Mouse (Mus musculus): ENCODE results near the gene Olfr776. TPM values are rescaled to one million over a fixed set of nuclear protein-coding genes. Genes with fewer than 3 reads are reported as not detected.

Gene Olfr776
- polyA plus RNA-seq, 1 experiment from 2014 or later, result not detected

Other genes starting within 250 kb of the Olfr776 start
- not detected in 2 replicates for gene Olfr763, start 248.3 kb upstream of the Olfr776 start, polyA plus RNA-seq (2014; fragmentation: Nextera tagmentation; extraction: Ambion mirVana)
- not detected in 2 replicates for gene Olfr764-ps1, start 219.2 kb upstream of the Olfr776 start, polyA plus RNA-seq (2014; fragmentation: Nextera tagmentation; extraction: Ambion mirVana)
- not detected in 2 replicates for gene Olfr765, start 209.1 kb upstream of the Olfr776 start, polyA plus RNA-seq (2014; fragmentation: Nextera tagmentation; extraction: Ambion mirVana)
- not detected in 2 replicates for gene Olfr766-ps1, start 190.2 kb upstream of the Olfr776 start, polyA plus RNA-seq (2014; fragmentation: Nextera tagmentation; extraction: Ambion mirVana)
- not detected in 2 replicates for gene Olfr767, start 176.2 kb upstream of the Olfr776 start, polyA plus RNA-seq (2014; fragmentation: Nextera tagmentation; extraction: Ambion mirVana)
- gene Olfr768, start 159.8 kb upstream of the Olfr776 start, polyA plus RNA-seq (2014; fragmentation: Nextera tagmentation; extraction: Ambion mirVana), result not detected in 2 replicates
- gene Olfr769, start 141.3 kb upstream of the Olfr776 start, polyA plus RNA-seq (2014; fragmentation: Nextera tagmentation; extraction: Ambion mirVana), result not detected in 2 replicates
- gene Olfr770, start 120.1 kb upstream of the Olfr776 start, polyA plus RNA-seq (2014; fragmentation: Nextera tagmentation; extraction: Ambion mirVana), result not detected in 2 replicates
- gene Olfr771, start 94.4 kb upstream of the Olfr776 start, polyA plus RNA-seq (2014; fragmentation: Nextera tagmentation; extraction: Ambion mirVana), result not detected in 2 replicates
- gene Olfr772, start 81.2 kb upstream of the Olfr776 start, polyA plus RNA-seq (2014; fragmentation: Nextera tagmentation; extraction: Ambion mirVana), result not detected in 2 replicates
- gene Olfr773, start 71.7 kb upstream of the Olfr776 start, polyA plus RNA-seq (2014; fragmentation: Nextera tagmentation; extraction: Ambion mirVana), result not detected in 2 replicates
- gene Olfr774, start 22.9 kb upstream of the Olfr776 start, polyA plus RNA-seq (2014; fragmentation: Nextera tagmentation; extraction: Ambion mirVana), result not detected in 2 replicates
- not detected in 2 replicates for gene Olfr775, start 10.7 kb upstream of the Olfr776 start, polyA plus RNA-seq (2014; fragmentation: Nextera tagmentation; extraction: Ambion mirVana)
- gene Olfr777, start 12.4 kb downstream of the Olfr776 start, polyA plus RNA-seq (2014; fragmentation: Nextera tagmentation; extraction: Ambion mirVana), result not detected in 2 replicates
- gene Olfr780, start 59.0 kb downstream of the Olfr776 start, polyA plus RNA-seq (2014; fragmentation: Nextera tagmentation; extraction: Ambion mirVana), result not detected in 2 replicates
- gene Olfr781, start 69.7 kb downstream of the Olfr776 start, polyA plus RNA-seq (2014; fragmentation: Nextera tagmentation; extraction: Ambion mirVana), result not detected in 2 replicates
- not detected in 2 replicates for gene Olfr782, start 89.7 kb downstream of the Olfr776 start, polyA plus RNA-seq (2014; fragmentation: Nextera tagmentation; extraction: Ambion mirVana)
- gene Olfr784, start 125.0 kb downstream of the Olfr776 start, polyA plus RNA-seq (2014; fragmentation: Nextera tagmentation; extraction: Ambion mirVana), result 0.08 and 0.09 TPM in 2 replicates
- gene Olfr785, start 146.3 kb downstream of the Olfr776 start, polyA plus RNA-seq (2014; fragmentation: Nextera tagmentation; extraction: Ambion mirVana), result not detected in 2 replicates
- gene Olfr786, start 168.2 kb downstream of the Olfr776 start, polyA plus RNA-seq (2014; fragmentation: Nextera tagmentation; extraction: Ambion mirVana), result not detected in 2 replicates
- not detected in 2 replicates for gene Olfr787, start 202.7 kb downstream of the Olfr776 start, polyA plus RNA-seq (2014; fragmentation: Nextera tagmentation; extraction: Ambion mirVana)
- gene Olfr788, start 211.9 kb downstream of the Olfr776 start, polyA plus RNA-seq (2014; fragmentation: Nextera tagmentation; extraction: Ambion mirVana), result not detected in 2 replicates
- not detected in 2 replicates for gene Olfr789, start 225.6 kb downstream of the Olfr776 start, polyA plus RNA-seq (2014; fragmentation: Nextera tagmentation; extraction: Ambion mirVana)
- gene Olfr790, start 239.4 kb downstream of the Olfr776 start, polyA plus RNA-seq (2014; fragmentation: Nextera tagmentation; extraction: Ambion mirVana), result not detected in 2 replicates